Mouse (Mus musculus) kidney, postnatal 4 days (tissue): ENCODE results near the gene Fbxw7.
"Not testable (repeated sequence)": the region's sequence is repeated elsewhere in the genome, so short reads cannot be mapped to it uniquely, and the experiment has no call there.

Source experiments
- DNase-seq, 2 experiments: peaks; one replicate each; pipeline ENCODE4 v3.0.0; 2021; ENCODE audit warnings: mixed read lengths in 2 of 2

Gene Fbxw7

GRCm38 (mm10) chr3:84827617-84828016 lies 12.5 kb downstream of the Fbxw7 start:
- no peak for DNase-seq

GRCm38 (mm10) chr3:84829366-84829765 lies 14.3 kb downstream of the Fbxw7 start:
- no peak for DNase-seq

DNA sequence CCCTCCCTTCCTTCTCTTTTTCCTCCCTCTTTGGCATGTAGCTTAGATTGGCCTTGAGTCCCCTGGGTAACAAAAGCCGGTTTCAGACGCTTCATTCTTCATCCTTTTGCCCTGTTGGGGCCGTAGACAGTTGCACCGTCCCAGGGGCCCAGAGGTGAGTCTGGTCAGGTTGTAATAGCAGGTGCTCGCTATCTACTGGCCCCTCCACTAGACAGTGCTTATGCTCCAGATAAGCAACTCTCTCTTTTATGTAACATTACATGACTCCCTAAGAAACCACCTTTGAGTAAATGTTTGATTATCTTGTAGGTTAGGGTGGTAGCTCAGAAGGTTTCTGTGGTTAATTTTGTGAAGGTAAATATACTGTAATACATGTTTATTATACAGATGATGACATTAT lies 21.0 kb downstream of the Fbxw7 start:
- DNase-seq, result no peak

DNA sequence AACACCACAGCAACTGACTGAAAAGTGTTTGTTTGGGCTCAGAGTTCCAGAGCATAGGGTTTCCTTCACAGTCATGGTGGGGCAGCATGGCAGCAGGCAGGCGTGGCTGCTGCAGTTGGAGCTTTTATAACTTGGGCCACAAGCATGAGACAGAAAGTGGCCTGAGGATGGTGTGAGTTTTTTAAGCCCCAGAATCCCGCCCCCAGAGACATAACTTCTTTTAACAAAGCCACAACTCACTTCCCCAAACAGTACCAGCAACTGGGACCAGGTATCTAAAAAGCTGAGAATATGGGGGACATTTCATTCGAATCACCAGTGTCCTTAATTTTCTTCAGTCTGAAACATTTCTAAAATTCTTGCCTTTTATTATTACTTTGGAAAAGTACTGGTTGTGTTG lies 22.9 kb downstream of the Fbxw7 start:
- DNase-seq, result no peak

- DNase-seq, result no peak
Measured at GRCm38 (mm10) chr3:84839499-84839898, 24.4 kb downstream of the Fbxw7 start.

DNA sequence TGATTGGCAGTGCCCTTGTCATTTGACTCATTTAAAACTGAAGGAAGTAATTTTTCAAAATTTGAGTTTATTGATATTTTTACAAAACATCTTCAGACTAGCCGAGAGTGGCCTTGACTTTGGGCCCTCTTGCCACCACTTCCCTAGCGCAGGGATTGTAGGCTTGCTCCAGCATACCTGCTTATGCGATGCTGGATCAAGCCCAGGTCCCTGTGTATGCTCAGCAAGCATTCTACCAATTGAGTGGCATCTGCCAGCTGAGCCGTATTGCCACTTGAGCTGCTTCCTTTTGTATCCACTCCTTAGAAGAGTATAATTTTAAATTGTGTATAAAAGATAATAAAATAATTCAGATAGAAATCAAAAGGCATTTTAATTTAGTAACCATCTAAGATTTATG lies 26.2 kb downstream of the Fbxw7 start:
- no peak for DNase-seq

- DNase-seq, result no peak
Measured at GRCm38 (mm10) chr3:84842793-84843192, 27.7 kb downstream of the Fbxw7 start.

- DNase-seq, result peak; percentile 24 to 47
Measured at GRCm38 (mm10) chr3:84843594-84843993, 28.5 kb downstream of the Fbxw7 start.

GRCm38 (mm10) chr3:84848798-84849197 lies 33.7 kb downstream of the Fbxw7 start:
- DNase-seq, result peak in 1 of 2 experiments; percentile 12

- no peak for DNase-seq
Measured at GRCm38 (mm10) chr3:84850418-84850817, 35.4 kb downstream of the Fbxw7 start.

DNA sequence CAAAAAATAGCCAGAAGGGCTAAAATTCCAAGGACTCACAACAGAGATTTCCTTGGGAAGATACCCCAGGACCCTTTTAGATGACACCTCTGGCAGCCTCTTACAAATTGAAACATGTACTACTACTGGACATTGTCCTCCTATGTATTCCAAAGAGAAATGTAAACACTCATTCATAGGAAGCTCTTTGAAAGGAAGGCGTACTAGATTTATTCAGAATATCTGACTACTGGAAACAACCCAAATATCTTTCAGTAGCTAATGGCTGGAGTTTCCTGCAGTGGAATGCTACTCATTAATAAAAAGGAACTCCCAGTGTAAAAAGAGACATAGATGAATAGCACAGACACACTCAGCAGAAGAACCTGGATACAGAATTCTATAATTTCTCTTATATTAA lies 36.7 kb downstream of the Fbxw7 start:
- DNase-seq, result no peak

DNA sequence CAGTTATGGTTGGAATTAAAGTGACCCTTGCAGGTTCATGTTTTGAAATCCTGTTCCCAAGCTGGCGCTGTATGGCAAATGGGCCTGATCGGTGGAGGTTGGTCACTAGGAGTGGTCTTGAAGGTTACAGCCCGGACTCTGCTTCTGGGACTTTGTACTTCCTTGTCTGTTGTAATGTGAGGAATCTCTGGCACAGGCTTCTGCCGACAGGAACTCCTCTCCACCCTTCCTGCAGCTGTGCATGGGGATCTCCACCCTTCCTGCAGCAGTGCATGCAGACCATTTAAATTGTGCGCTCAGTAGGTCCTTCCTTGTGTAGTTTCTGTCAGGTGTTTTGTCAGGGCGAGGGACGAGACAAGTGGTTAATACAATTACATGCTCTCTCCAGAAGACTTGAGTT lies 37.8 kb downstream of the Fbxw7 start:
- DNase-seq, result peak; percentile 15 to 47

DNA sequence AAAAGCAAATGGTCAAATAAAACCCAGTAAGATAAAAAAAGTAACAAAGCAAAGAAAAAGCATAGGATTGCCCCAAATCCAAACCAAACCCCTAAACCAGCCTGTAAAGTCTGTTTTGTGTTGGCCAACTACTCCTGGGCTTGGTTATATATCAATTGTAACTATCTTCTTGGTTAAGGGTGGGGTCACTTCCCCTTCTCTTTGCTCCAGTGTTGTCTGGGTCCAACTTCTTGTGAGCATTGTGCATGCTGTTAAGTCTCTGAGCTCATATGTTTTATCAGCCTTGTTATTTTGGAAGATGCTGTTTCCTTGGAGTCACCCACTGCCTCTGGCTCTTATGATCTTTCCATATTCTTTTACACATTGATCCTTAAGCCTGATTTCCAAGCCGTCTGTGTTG lies 39.4 kb downstream of the Fbxw7 start:
- DNase-seq, result no peak

DNA sequence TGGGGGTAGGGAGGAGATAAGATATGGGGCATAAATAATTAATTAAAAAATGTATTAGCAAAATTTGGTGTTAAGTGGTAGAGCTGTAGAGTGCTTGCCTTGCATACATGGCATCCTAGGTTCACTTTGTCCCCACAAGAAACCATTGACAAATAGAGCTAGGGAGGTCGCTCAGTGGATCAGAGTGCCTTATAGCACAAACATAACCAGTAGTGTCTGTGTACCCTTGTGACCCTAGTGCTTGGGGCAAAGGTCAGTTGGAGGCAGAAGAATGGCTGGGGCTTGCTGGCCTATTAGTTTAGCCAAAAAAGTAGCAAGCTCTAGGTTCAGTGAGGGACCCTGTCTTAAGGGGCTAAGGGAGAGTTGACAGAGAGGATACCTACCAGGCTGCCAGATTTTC lies 45.6 kb downstream of the Fbxw7 start:
- DNase-seq, result no peak

DNA sequence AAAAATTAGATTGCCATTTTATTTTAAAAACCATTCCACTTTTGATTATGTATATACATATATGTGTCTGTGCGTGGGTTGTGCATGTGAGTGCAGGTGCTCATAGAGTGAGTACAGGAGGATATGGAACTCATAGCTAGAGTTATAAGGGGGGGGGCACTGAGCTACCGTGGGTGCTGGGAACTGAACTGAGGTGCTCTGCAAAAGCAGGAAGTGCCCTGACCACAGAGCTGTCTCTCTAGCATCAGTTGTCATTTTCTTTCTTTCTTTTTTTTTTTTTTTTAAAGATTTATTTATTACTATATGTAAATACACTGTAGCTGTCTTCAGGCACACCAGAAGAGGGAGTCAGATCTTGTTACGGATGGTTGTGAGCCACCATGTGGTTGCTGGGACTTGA lies 46.7 kb downstream of the Fbxw7 start:
- DNase-seq, result not testable (repeated sequence)

- peak in 1 of 2 experiments; percentile 16 for DNase-seq
Measured at GRCm38 (mm10) chr3:84865684-84866083, 50.6 kb downstream of the Fbxw7 start.

DNA sequence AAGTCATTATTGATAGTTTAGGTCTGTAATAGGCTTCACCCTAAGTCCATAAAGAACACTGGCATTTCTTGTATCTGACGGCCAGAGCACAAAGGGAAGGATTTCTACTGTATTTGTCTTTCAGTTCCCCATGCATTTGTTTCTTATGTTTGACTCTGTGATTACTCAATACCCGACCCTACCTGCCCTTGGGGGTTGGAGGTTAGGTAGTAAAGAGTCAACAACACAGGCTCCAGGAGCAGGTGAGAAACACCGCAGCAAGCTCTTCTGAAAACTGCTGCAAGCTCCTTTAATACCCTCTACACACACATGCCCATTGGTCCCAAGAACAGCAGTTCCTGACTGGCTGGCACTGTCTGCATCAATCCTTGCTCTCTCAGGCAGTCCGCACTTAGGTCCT lies 51.8 kb downstream of the Fbxw7 start:
- DNase-seq, result no peak

DNA sequence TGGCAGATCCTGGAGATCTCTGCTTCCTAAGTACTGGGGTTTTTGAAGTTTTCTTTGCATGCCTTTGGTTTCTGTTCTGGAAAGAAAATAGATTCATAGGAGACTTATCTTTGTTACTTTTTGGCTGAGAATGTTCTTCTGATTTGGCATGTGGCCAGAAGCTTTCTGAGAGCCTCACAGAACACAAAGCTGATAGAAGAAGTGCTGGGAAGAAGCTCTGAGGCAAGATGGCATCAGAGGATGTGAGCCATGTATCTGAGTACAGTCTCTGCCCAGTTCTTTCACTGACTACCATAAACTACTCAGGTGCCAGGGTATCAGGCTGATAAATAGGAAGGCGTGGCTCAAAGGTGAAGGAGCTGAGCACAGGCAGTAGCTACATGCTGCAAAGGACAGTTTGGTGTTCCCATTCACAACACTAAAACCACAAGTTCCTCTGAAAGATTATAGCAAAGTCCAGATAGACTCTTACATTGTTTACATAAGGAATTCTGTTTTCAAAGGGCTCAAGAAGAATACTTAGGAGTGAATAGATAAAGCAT lies 52.4 kb downstream of the Fbxw7 start:
- no peak for DNase-seq

DNA sequence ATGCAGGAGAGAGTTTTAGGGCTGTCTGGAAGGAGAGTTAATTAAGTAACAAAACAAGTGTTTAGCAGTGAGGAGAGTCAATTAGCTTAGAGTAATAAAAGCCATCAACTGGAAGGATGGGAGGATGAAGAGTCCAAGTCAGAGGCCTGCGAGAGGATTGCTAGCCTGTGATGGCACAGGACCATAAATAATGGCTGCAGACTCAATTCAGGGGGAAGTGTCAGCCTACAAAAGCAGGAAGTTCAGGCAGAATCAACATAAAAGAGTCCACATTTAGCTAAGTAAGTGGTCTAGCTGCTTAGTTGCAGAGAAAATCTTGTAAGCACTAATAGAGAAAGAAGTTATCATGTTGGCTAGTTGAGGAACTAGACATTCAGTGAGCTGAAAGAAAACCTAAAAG lies 52.9 kb downstream of the Fbxw7 start:
- DNase-seq, result no peak

- no peak for DNase-seq
Measured at GRCm38 (mm10) chr3:84870126-84870525, 55.1 kb downstream of the Fbxw7 start.

DNA sequence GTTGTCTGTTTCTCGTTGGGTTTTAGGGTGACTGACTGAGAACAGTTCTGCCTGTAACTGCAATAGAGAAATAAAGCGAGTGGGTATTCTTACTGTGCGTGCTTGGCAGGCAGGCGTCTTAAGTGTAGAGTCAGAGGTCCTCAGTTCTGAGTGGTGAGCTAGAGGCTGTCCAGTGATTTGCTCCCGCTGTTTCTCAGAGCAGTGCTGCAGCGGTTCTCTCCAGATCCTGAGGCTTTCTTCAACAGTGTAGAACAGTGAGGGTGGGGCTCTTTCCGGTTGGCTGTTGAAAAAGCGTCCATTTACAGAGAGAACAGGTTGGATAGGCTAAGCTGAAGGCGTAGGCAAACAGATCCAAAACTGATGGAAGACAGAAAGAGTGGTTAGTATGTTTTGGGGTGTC lies 60.2 kb downstream of the Fbxw7 start:
- no peak for DNase-seq

- no peak for DNase-seq
Measured at GRCm38 (mm10) chr3:84876211-84876610, 61.1 kb downstream of the Fbxw7 start.

DNA sequence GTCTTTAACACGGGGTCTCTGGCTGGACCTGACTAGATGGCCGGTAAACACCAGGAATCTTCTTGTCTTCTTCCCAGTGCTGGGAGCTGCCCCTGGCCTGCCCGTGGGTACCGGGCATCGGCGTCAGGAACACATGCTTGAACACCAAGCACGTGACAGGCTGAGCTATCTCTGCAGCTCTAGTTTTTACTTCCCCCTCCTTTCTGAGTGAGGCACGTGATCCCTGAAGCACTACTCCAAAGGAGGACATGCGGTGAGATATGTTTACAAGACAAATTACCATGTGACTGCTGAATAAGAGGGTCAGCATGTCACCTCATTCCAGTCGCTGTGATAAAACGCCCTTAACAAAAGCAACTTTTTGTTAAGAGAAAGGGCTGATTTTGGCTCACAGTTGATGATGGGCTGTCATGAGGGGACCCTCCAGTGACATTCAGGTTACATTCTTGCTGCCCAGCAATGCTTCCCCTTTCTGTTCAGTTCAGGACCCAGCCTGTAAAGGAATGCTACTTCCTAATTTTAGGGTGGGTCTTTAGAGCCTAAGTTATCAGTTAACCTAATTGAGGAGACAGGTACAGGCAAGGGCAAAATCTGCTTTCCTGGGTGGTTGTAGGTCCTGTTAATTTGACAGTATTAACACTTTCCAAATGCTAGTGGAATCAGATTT lies 68.9 kb downstream of the Fbxw7 start:
- no peak for DNase-seq

DNA sequence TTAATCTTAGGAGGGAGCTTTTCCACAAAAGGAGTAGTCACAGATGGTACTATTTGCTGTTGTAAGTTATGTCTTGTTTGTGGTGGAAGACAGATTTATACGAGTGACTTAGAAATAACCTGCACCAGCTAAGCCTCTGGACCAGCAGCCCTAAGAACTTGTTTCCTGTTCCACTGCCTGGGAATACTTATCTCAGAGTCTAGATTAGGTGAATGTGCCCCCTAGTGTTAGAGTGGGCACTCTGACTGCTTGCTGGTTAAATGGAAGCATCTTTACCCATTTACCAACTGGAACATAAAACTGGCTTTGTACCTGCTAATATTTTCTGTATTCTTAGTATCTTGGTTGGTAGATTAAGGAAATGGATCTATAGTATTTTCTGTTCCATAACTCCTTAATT lies 74.6 kb downstream of the Fbxw7 start:
- peak in 1 of 2 experiments; percentile 37 for DNase-seq

DNA sequence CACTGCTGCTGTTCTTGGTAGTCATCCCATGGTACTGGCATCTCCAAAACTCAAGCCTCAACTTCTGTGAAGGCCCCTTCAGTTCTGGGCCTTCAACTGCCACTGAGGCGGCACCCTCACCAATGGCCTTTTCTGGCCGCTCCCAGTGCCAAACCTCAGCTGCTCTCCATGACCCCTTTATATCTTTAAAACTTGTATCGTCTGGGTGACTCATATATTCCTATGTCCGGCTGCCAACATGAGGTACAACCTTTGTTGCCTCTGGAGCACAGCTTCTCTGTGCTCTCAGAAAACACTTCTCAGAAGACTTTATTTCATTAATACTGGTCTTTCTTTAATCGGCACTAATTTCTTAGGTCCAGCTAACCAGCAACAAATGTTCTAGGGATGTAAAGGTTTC lies 75.9 kb downstream of the Fbxw7 start:
- DNase-seq, result no peak
